Mouse (Mus musculus): ENCODE results near the gene Gm20388. TPM values are rescaled to one million over a fixed set of nuclear protein-coding genes. Genes with fewer than 3 reads are reported as not detected.
A peak's percentile ranks its signal among the peaks of the same experiment; 100 is the strongest.

The Gm20388 gene
- polyA plus RNA-seq, 1 experiment from 2014 or later: 1.7 TPM

GRCm38 (mm10) chr8:120513145-120513544 is 602.5 kb downstream of the Gm20388 start:
- H3K36me3 ChIP-seq: no peaks in the 10 kb centered on the region
- peaks cover 100% of the 10 kb centered on the region for H3K4me1 ChIP-seq (replicated peaks)
- DNase-seq (ENCODE audit: low spot score): no peak
- WGBS: 16% methylated on average over 6 of the region's 6 CpGs
- peak overlapping the region; percentile 29 for H3K4me3 ChIP-seq
- peak overlapping the region; percentile 84 for H3K27ac ChIP-seq
- H3K27me3 ChIP-seq (ENCODE audit: insufficient read depth, poor library complexity, severe bottlenecking): peaks cover 85% of the 10 kb centered on the region
- H3K9me3 ChIP-seq: no peaks in the 10 kb centered on the region

- H3K36me3 ChIP-seq: no peaks in the 10 kb centered on the region
- peaks cover 84% of the 10 kb centered on the region for H3K27me3 ChIP-seq (ENCODE audit: insufficient read depth, poor library complexity, severe bottlenecking)
- DNase-seq (ENCODE audit: low spot score): peak; percentile 58
- H3K27ac ChIP-seq: peak overlapping the region; percentile 84
- WGBS: 5% methylated on average over 26 of the region's 26 CpGs
- H3K4me3 ChIP-seq: peak overlapping the region; percentile 29
- H3K9me3 ChIP-seq: no peaks in the 10 kb centered on the region
- H3K4me1 ChIP-seq (replicated peaks): peaks cover 100% of the 10 kb centered on the region
Measured at GRCm38 (mm10) chr8:120513638-120514461, 603.2 kb downstream of the Gm20388 start.

- Histone ChIP-seq H3K9me3 (no peaks in the 10 kb centered on the region), H3K4me3 (no peak overlapping the region), H3K27me3 (ENCODE audit: insufficient read depth, poor library complexity, severe bottlenecking) (peaks cover 93% of the 10 kb centered on the region), H3K4me1 (replicated peaks) (peaks cover 100% of the 10 kb centered on the region), H3K27ac (peak overlapping the region; percentile 40; the same call in 1 of the 2 replicates), H3K36me3 (no peaks in the 10 kb centered on the region)
- no peak for DNase-seq (ENCODE audit: low spot score)
- 98% methylated on average over 2 of the region's 2 CpGs for WGBS
Measured at GRCm38 (mm10) chr8:120515214-120515613, 604.6 kb downstream of the Gm20388 start.

- H3K27me3 ChIP-seq (ENCODE audit: insufficient read depth, poor library complexity, severe bottlenecking): peaks cover 93% of the 10 kb centered on the region
- H3K36me3 ChIP-seq: no peaks in the 10 kb centered on the region
- H3K4me1 ChIP-seq (replicated peaks): peaks cover 100% of the 10 kb centered on the region
- no peak for DNase-seq (ENCODE audit: low spot score)
- H3K9me3 ChIP-seq: no peaks in the 10 kb centered on the region
- H3K27ac ChIP-seq: peak overlapping the region; percentile 70; the same call in 1 of the 2 replicates
- no peak overlapping the region for H3K4me3 ChIP-seq
- WGBS: 87% methylated on average over 6 of the region's 6 CpGs
Measured at GRCm38 (mm10) chr8:120515650-120516049, 605.0 kb downstream of the Gm20388 start.

GRCm38 (mm10) chr8:120516182-120516755 is 605.6 kb downstream of the Gm20388 start:
- Histone ChIP-seq H3K27ac (peak overlapping the region; percentile 70), H3K27me3 (ENCODE audit: insufficient read depth, poor library complexity, severe bottlenecking) (peaks cover 90% of the 10 kb centered on the region), H3K36me3 (no peaks in the 10 kb centered on the region), H3K9me3 (no peaks in the 10 kb centered on the region), H3K4me1 (replicated peaks) (peaks cover 100% of the 10 kb centered on the region), H3K4me3 (peak overlapping the region; percentile 30)
- 10% methylated on average over 12 of the region's 12 CpGs for WGBS
- DNase-seq (ENCODE audit: low spot score): peak; percentile 77

- H3K9me3 ChIP-seq: no peaks in the 10 kb centered on the region
- H3K4me3 ChIP-seq: peak overlapping the region; percentile 3; the same call in 1 of the 2 replicates
- DNase-seq (ENCODE audit: low spot score): peak; percentile 34
- peak overlapping the region; percentile 79 for H3K27ac ChIP-seq
- peaks cover 99% of the 10 kb centered on the region for H3K4me1 ChIP-seq (replicated peaks)
- H3K36me3 ChIP-seq: no peaks in the 10 kb centered on the region
- WGBS: 44% methylated on average over 11 of the region's 11 CpGs
- H3K27me3 ChIP-seq (ENCODE audit: insufficient read depth, poor library complexity, severe bottlenecking): peaks cover 89% of the 10 kb centered on the region
Measured at GRCm38 (mm10) chr8:120517666-120518410, 607.2 kb downstream of the Gm20388 start.

GRCm38 (mm10) chr8:120518736-120519534 is 608.3 kb downstream of the Gm20388 start:
- Histone ChIP-seq H3K27me3 (ENCODE audit: insufficient read depth, poor library complexity, severe bottlenecking) (peaks cover 87% of the 10 kb centered on the region), H3K4me3 (no peak overlapping the region), H3K4me1 (replicated peaks) (peaks cover 99% of the 10 kb centered on the region), H3K9me3 (no peaks in the 10 kb centered on the region), H3K27ac (peak overlapping the region; percentile 83), H3K36me3 (no peaks in the 10 kb centered on the region)
- peak; percentile 36 for DNase-seq (ENCODE audit: low spot score)
- 54% methylated on average over 14 of the region's 14 CpGs for WGBS

- Histone ChIP-seq H3K9me3 (no peaks in the 10 kb centered on the region), H3K27ac (peak overlapping the region; percentile 83), H3K4me3 (peak overlapping the region; percentile 29), H3K4me1 (replicated peaks) (peaks cover 98% of the 10 kb centered on the region), H3K27me3 (ENCODE audit: insufficient read depth, poor library complexity, severe bottlenecking) (peaks cover 86% of the 10 kb centered on the region), H3K36me3 (no peaks in the 10 kb centered on the region)
- 67% methylated on average over 15 of the region's 15 CpGs for WGBS
- no peak for DNase-seq (ENCODE audit: low spot score)
Measured at GRCm38 (mm10) chr8:120520287-120520686, 609.6 kb downstream of the Gm20388 start.

- Histone ChIP-seq H3K27me3 (ENCODE audit: insufficient read depth, poor library complexity, severe bottlenecking) (peaks cover 84% of the 10 kb centered on the region), H3K36me3 (no peaks in the 10 kb centered on the region), H3K27ac (peak overlapping the region; percentile 83), H3K4me1 (replicated peaks) (peaks cover 98% of the 10 kb centered on the region), H3K9me3 (no peaks in the 10 kb centered on the region), H3K4me3 (peak overlapping the region; percentile 29)
- 10% methylated on average over 20 of the region's 20 CpGs for WGBS
- peak; percentile 79 for DNase-seq (ENCODE audit: low spot score)
Measured at GRCm38 (mm10) chr8:120520707-120521590, 610.3 kb downstream of the Gm20388 start.

GRCm38 (mm10) chr8:120521591-120521965 is 610.9 kb downstream of the Gm20388 start:
- peak overlapping the region; percentile 83 for H3K27ac ChIP-seq
- peak overlapping the region; percentile 29; the same call in 1 of the 2 replicates for H3K4me3 ChIP-seq
- peaks cover 98% of the 10 kb centered on the region for H3K4me1 ChIP-seq (replicated peaks)
- peak; percentile 34 for DNase-seq (ENCODE audit: low spot score)
- WGBS: 46% methylated on average over 7 of the region's 7 CpGs
- no peaks in the 10 kb centered on the region for H3K36me3 ChIP-seq
- peaks cover 87% of the 10 kb centered on the region for H3K27me3 ChIP-seq (ENCODE audit: insufficient read depth, poor library complexity, severe bottlenecking)
- H3K9me3 ChIP-seq: no peaks in the 10 kb centered on the region

- 82% methylated on average over 7 of the region's 7 CpGs for WGBS
- no peaks in the 10 kb centered on the region for H3K36me3 ChIP-seq
- DNase-seq (ENCODE audit: low spot score): no peak
- no peaks in the 10 kb centered on the region for H3K9me3 ChIP-seq
- peak overlapping the region; percentile 71 for H3K27ac ChIP-seq
- H3K27me3 ChIP-seq (ENCODE audit: insufficient read depth, poor library complexity, severe bottlenecking): peaks cover 87% of the 10 kb centered on the region
- H3K4me3 ChIP-seq: no peak overlapping the region
- peaks cover 98% of the 10 kb centered on the region for H3K4me1 ChIP-seq (replicated peaks)
Measured at GRCm38 (mm10) chr8:120523641-120524040, 613.0 kb downstream of the Gm20388 start.

All from hindbrain, embryonic 10.5 days (tissue).